Mouse (Mus musculus): ENCODE data around the gene Clasp1. TPM values are rescaled to one million over a fixed set of nuclear protein-coding genes. Genes with fewer than 3 reads are reported as not detected.

Clasp1 gene
- total RNA-seq (2014; rRNA removed) (134 and 168 TPM in 2 replicates), polyA plus RNA-seq (2015; fragmentation: Nextera tagmentation; extraction: Ambion mirVana) (36.8 and 67.3 TPM in 2 replicates)

GRCm38 (mm10) chr1:118388757-118389453 lies at the start of gene Clasp1:
Gene Clasp1 (plus strand): TSS chr1:118389058.
- DNase-seq (peak; percentile 96), ATAC-seq (peak; percentile 97)
- WGBS: under 1% methylated on average over 44 of the region's 44 CpGs
- H3K4me3 ChIP-seq (ENCODE audit: low read depth, low read length): peak within 1 kb of the TSS; percentile 91
- H3K9me3 ChIP-seq (ENCODE audit: low read length): no peaks in the 10 kb centered on the region
- no peak for TF ChIP-seq CTCF (IDR thresholded peaks at IDR 0.05; ENCODE audit: low read depth)
- H3K27ac ChIP-seq (ENCODE audit: low read depth, low read length): peak within 1 kb of the TSS; percentile 91
- no peaks in the 10 kb centered on the region for H3K36me3 ChIP-seq (ENCODE audit: insufficient read depth)
- no peaks in the 10 kb centered on the region for H3K4me1 ChIP-seq (ENCODE audit: insufficient read depth)
- H3K9ac ChIP-seq: peak within 1 kb of the TSS; percentile 88
- H3K27me3 ChIP-seq (ENCODE audit: insufficient read depth, low read length): no peaks in the 10 kb centered on the region
- H3K4me2 ChIP-seq (ENCODE audit: low read depth): peak within 1 kb of the TSS; percentile 62

GRCm38 (mm10) chr1:118343649-118344435 lies 45.0 kb upstream of the Clasp1 start:
- Histone ChIP-seq H3K4me2 (ENCODE audit: low read depth) (no peak overlapping the region), H3K27ac (ENCODE audit: low read depth, low read length) (no peak overlapping the region), H3K27me3 (ENCODE audit: insufficient read depth, low read length) (no peaks in the 10 kb centered on the region), H3K4me3 (ENCODE audit: low read depth, low read length) (no peak overlapping the region), H3K9me3 (ENCODE audit: low read length) (no peaks in the 10 kb centered on the region), H3K4me1 (ENCODE audit: insufficient read depth) (no peaks in the 10 kb centered on the region), H3K9ac (no peak overlapping the region), H3K36me3 (ENCODE audit: insufficient read depth) (no peaks in the 10 kb centered on the region)
- no peak for DNase-seq
- 0 out of 2 replicates have a peak, but pooled peaks have one; percentile 3 for TF ChIP-seq CTCF (IDR thresholded peaks at IDR 0.05; ENCODE audit: low read depth)
- no peak for ATAC-seq
- 42% methylated on average over 6 of the region's 6 CpGs for WGBS

- Histone ChIP-seq H3K9me3 (ENCODE audit: low read length) (no peaks in the 10 kb centered on the region), H3K4me1 (ENCODE audit: insufficient read depth) (no peaks in the 10 kb centered on the region), H3K4me3 (ENCODE audit: low read depth, low read length) (no peak overlapping the region), H3K36me3 (ENCODE audit: insufficient read depth) (no peaks in the 10 kb centered on the region), H3K4me2 (ENCODE audit: low read depth) (no peak overlapping the region), H3K27ac (ENCODE audit: low read depth, low read length) (no peak overlapping the region), H3K27me3 (ENCODE audit: insufficient read depth, low read length) (no peaks in the 10 kb centered on the region), H3K9ac (no peak overlapping the region)
- TF ChIP-seq CTCF (IDR thresholded peaks at IDR 0.05; ENCODE audit: low read depth): no peak
- WGBS: 85% methylated on average over 3 of the region's 3 CpGs
- no peak for ATAC-seq
- DNase-seq: no peak
These were observed 38.9 kb upstream of the Clasp1 start for GRCm38 (mm10) chr1:118349922-118350321.

GRCm38 (mm10) chr1:118359071-118359761 lies 29.6 kb upstream of the Clasp1 start:
- H3K9ac ChIP-seq: no peak overlapping the region
- H3K27ac ChIP-seq (ENCODE audit: low read depth, low read length): no peak overlapping the region
- no peaks in the 10 kb centered on the region for H3K4me1 ChIP-seq (ENCODE audit: insufficient read depth)
- DNase-seq (no peak), ATAC-seq (no peak)
- H3K9me3 ChIP-seq (ENCODE audit: low read length): no peaks in the 10 kb centered on the region
- no peaks in the 10 kb centered on the region for H3K27me3 ChIP-seq (ENCODE audit: insufficient read depth, low read length)
- TF ChIP-seq CTCF (IDR thresholded peaks at IDR 0.05; ENCODE audit: low read depth): no peak
- WGBS: 59% methylated on average over 6 of the region's 6 CpGs
- H3K4me2 ChIP-seq (ENCODE audit: low read depth): no peak overlapping the region
- H3K4me3 ChIP-seq (ENCODE audit: low read depth, low read length): no peak overlapping the region
- no peaks in the 10 kb centered on the region for H3K36me3 ChIP-seq (ENCODE audit: insufficient read depth)

- Histone ChIP-seq H3K4me1 (ENCODE audit: insufficient read depth) (no peaks in the 10 kb centered on the region), H3K36me3 (ENCODE audit: insufficient read depth) (no peaks in the 10 kb centered on the region), H3K4me3 (ENCODE audit: low read depth, low read length) (no peak overlapping the region), H3K9me3 (ENCODE audit: low read length) (no peaks in the 10 kb centered on the region), H3K27me3 (ENCODE audit: insufficient read depth, low read length) (no peaks in the 10 kb centered on the region), H3K9ac (no peak overlapping the region), H3K27ac (ENCODE audit: low read depth, low read length) (no peak overlapping the region), H3K4me2 (ENCODE audit: low read depth) (no peak overlapping the region)
- TF ChIP-seq CTCF (IDR thresholded peaks at IDR 0.05; ENCODE audit: low read depth): peak; percentile 37; the same call in 1 of the 2 replicates
- DNase-seq (peak; percentile 4), ATAC-seq (no peak)
- WGBS: 94% methylated on average over 1 of the region's 1 CpGs
These were observed 20.9 kb upstream of the Clasp1 start for GRCm38 (mm10) chr1:118367970-118368369.

DNA sequence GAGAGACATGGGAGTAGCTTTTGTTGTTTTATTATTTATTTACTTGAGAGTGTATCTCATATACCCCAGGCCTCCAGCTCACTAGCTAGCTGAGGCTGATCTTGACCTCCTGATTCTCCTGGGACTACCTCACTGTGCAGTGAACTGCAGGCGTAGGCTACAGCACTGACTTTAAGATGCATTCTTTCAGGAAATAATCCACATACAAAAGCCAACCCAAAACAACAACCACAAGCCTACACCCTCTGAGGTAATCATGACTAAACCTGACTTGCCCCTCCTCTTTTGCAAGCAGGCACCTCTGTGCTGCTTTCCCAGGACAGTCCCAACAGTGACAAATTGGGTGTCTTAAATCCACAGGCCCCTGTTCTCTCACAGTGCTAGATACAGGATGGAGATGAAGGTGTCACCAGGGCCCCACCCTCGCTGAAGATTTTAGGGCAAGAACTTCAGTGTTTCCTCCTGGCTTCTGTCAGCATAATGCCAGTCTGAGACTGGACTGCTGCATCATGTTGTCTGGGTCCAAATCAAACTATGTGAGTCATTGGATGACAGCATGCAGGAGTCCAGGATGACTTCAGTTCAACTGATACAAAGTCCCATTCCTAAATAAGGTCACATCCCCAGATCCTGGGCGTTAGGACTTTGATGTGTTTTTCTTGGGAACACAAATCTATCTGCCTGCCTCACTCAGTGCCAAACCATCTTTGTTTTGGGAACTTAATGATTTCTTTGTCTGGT lies 20.0 kb upstream of the Clasp1 start:
- no peak for ATAC-seq
- WGBS: 69% methylated on average over 3 of the region's 3 CpGs
- TF ChIP-seq CTCF (IDR thresholded peaks at IDR 0.05; ENCODE audit: low read depth): no peak
- no peak overlapping the region for H3K9ac ChIP-seq
- no peak overlapping the region for H3K4me3 ChIP-seq (ENCODE audit: low read depth, low read length)
- H3K27ac ChIP-seq (ENCODE audit: low read depth, low read length): no peak overlapping the region
- no peaks in the 10 kb centered on the region for H3K9me3 ChIP-seq (ENCODE audit: low read length)
- DNase-seq: no peak
- no peak overlapping the region for H3K4me2 ChIP-seq (ENCODE audit: low read depth)
- H3K4me1 ChIP-seq (ENCODE audit: insufficient read depth): no peaks in the 10 kb centered on the region
- H3K27me3 ChIP-seq (ENCODE audit: insufficient read depth, low read length): no peaks in the 10 kb centered on the region
- H3K36me3 ChIP-seq (ENCODE audit: insufficient read depth): no peaks in the 10 kb centered on the region

Measured in forebrain, postnatal 0 days (tissue).